Mouse (Mus musculus) spleen, adult 2 months (tissue): ENCODE measurements around the gene Btbd10. TPM values are rescaled to one million over a fixed set of nuclear protein-coding genes. Genes with fewer than 3 reads are reported as not detected.

ENCODE experiments used
- DNase-seq, 2 experiments: peaks; one replicate each; pipeline versions ENCODE4 v3.0.0 to v3.0.0-alpha.2; 2012 to 2021; ENCODE audit warnings: low spot score in 2 of 2, low read depth in 1 of 2
- H3K27ac ChIP-seq: fragments of 200-500 bp; 2 replicates; pipeline ENCODE4 v1.5.1; 2012; ENCODE audit warnings: low read length, inconsistent platforms; ENCODE audit not compliant: insufficient read depth
- H3K27me3 ChIP-seq: fragments of 200-500 bp; 2 replicates; pipeline ENCODE4 v1.6.1; 2012; ENCODE audit warnings: mild to moderate bottlenecking, moderate library complexity, low read length, inconsistent platforms; ENCODE audit not compliant: control insufficient read depth, insufficient read depth
- H3K36me3 ChIP-seq: fragments of 200-500 bp; 2 replicates; pipeline ENCODE4 v1.6.1; 2012; ENCODE audit warnings: mild to moderate bottlenecking, low read length, inconsistent platforms; ENCODE audit not compliant: control insufficient read depth, insufficient read depth
- H3K4me1 ChIP-seq: fragments of 200-500 bp; 2 replicates; pipeline ENCODE4 v1.6.1; 2011; ENCODE audit warnings: inconsistent platforms; ENCODE audit not compliant: control insufficient read depth, insufficient read depth, insufficient read length
- H3K4me3 ChIP-seq: fragments of 200-500 bp; 2 replicates; pipeline ENCODE4 v1.5.1; 2011; ENCODE audit warnings: mild to moderate bottlenecking, inconsistent platforms; ENCODE audit not compliant: insufficient read depth, insufficient read length; ENCODE audit errors: extremely low read depth
- CTCF ChIP-seq: fragments of 200-500 bp; IDR thresholded peaks from 2 replicates; pipeline ENCODE4 v1.5.1; 2011; ENCODE audit warnings: mild to moderate bottlenecking, inconsistent platforms; ENCODE audit not compliant: insufficient read depth, insufficient read length, insufficient replicate concordance; ENCODE audit errors: extremely low read depth
- POLR2A ChIP-seq: fragments of 200-500 bp; IDR thresholded peaks from 2 replicates; pipeline ENCODE4 v1.6.1; 2011; ENCODE audit warnings: low read depth, low read length, inconsistent platforms
- WGBS: fragments of 180-500 bp; shearing (Covaris S2); methylation state at CpG from one replicate; pipeline ENCODE4 v1.1.7; 2018; 5-methylcytosine and 5-hydroxymethylcytosine counted together
- polyA plus RNA-seq: library from polyadenylated mRNA; depleted of rRNA; stranded (reverse); fragments of >200 nt; gene quantifications from 2 replicates; pipeline ENCODE4 v1.2.3, GENCODE M21; 2012

Btbd10 gene
- polyA plus RNA-seq, 1 experiment, result 8.2 TPM

- no peaks in the 10 kb centered on the region for H3K27me3 ChIP-seq
- peaks cover 6% of the 10 kb centered on the region for H3K36me3 ChIP-seq
- no peak for DNase-seq
- H3K4me3 ChIP-seq, result no peak overlapping the region
- no peaks in the 10 kb centered on the region for H3K4me1 ChIP-seq
- WGBS, result 84% methylated on average over 4 of the region's 4 CpGs
- H3K27ac ChIP-seq, result no peak overlapping the region
- TF ChIP-seq CTCF (no peak), POLR2A (no peak)
These were observed 90.7 kb downstream of the Btbd10 start for GRCm38 (mm10) chr7:113278493-113278892.

- DNase-seq, result no peak
- peaks cover 3% of the 10 kb centered on the region for H3K36me3 ChIP-seq
- TF ChIP-seq POLR2A, result no peak
- no peak for TF ChIP-seq CTCF
These were observed 91.9 kb downstream of the Btbd10 start for GRCm38 (mm10) chr7:113277245-113277644.

GRCm38 (mm10) chr7:113272338-113272997, 96.7 kb downstream of the Btbd10 start:
- H3K27me3 ChIP-seq, result no peaks in the 10 kb centered on the region
- 86% methylated on average over 6 of the region's 6 CpGs for WGBS
- H3K36me3 ChIP-seq, result no peaks in the 10 kb centered on the region
- no peak overlapping the region for H3K27ac ChIP-seq
- no peak overlapping the region for H3K4me3 ChIP-seq
- TF ChIP-seq POLR2A, result no peak
- no peak for TF ChIP-seq CTCF
- no peak for DNase-seq
- no peaks in the 10 kb centered on the region; the same call in 1 of the 2 replicates for H3K4me1 ChIP-seq

More at GRCm38 (mm10) chr7:113277245-113277644, 91.9 kb downstream of the Btbd10 start:
- WGBS, result 78% methylated on average over 2 of the region's 2 CpGs
- H3K4me3 ChIP-seq, result no peak overlapping the region
- no peak overlapping the region for H3K27ac ChIP-seq
- no peaks in the 10 kb centered on the region for H3K27me3 ChIP-seq
- H3K4me1 ChIP-seq, result no peaks in the 10 kb centered on the region

GRCm38 (mm10) chr7:113270991-113271390, 98.2 kb downstream of the Btbd10 start:
- 81% methylated on average over 2 of the region's 2 CpGs for WGBS
- DNase-seq, result no peak
- TF ChIP-seq POLR2A (no peak), CTCF (no peak)

GRCm38 (mm10) chr7:113270551-113270950, 98.6 kb downstream of the Btbd10 start:
- H3K27ac ChIP-seq, result no peak overlapping the region
- no peak overlapping the region for H3K4me3 ChIP-seq
- H3K36me3 ChIP-seq, result no peaks in the 10 kb centered on the region
- H3K27me3 ChIP-seq, result no peaks in the 10 kb centered on the region
- no peaks in the 10 kb centered on the region; the same call in 1 of the 2 replicates for H3K4me1 ChIP-seq
- no peak for DNase-seq
- TF ChIP-seq POLR2A (no peak), CTCF (no peak)
- 90% methylated on average over 10 of the region's 10 CpGs for WGBS

More at GRCm38 (mm10) chr7:113270991-113271390, 98.2 kb downstream of the Btbd10 start:
- Histone ChIP-seq H3K27ac (no peak overlapping the region), H3K4me1 (no peaks in the 10 kb centered on the region; the same call in 1 of the 2 replicates), H3K27me3 (no peaks in the 10 kb centered on the region), H3K4me3 (no peak overlapping the region), H3K36me3 (no peaks in the 10 kb centered on the region)

GRCm38 (mm10) chr7:113269921-113270320, 99.3 kb downstream of the Btbd10 start:
- WGBS, result 58% methylated on average over 3 of the region's 3 CpGs
- H3K4me1 ChIP-seq, result no peaks in the 10 kb centered on the region; the same call in 1 of the 2 replicates
- H3K36me3 ChIP-seq, result no peaks in the 10 kb centered on the region
- H3K4me3 ChIP-seq, result no peak overlapping the region
- H3K27ac ChIP-seq, result no peak overlapping the region
- TF ChIP-seq CTCF (no peak), POLR2A (no peak)
- no peak for DNase-seq
- no peaks in the 10 kb centered on the region for H3K27me3 ChIP-seq

GRCm38 (mm10) chr7:113269081-113269480, 100.1 kb downstream of the Btbd10 start:
- Histone ChIP-seq H3K27ac (no peak overlapping the region), H3K36me3 (no peaks in the 10 kb centered on the region), H3K27me3 (no peaks in the 10 kb centered on the region), H3K4me3 (no peak overlapping the region), H3K4me1 (no peaks in the 10 kb centered on the region; the same call in 1 of the 2 replicates)
- DNase-seq, result no peak
- TF ChIP-seq CTCF (no peak), POLR2A (no peak)
